Mouse (Mus musculus): Measurements from ENCODE around the gene Runx1.

- TF ChIP-seq ZKSCAN1 (IDR thresholded peaks at IDR 0.05; ENCODE audit: borderline replicate concordance, low read depth, low read length) (no peak), TBP (conservative IDR thresholded peaks at IDR 0.05; ENCODE audit: low read depth, low read length) (no peak), CHD1 (IDR thresholded peaks at IDR 0.05; ENCODE audit: low read depth, low read length) (no peak), UBTF (IDR thresholded peaks at IDR 0.05; ENCODE audit: low read depth, low read length) (no peak), KAT2A (IDR thresholded peaks at IDR 0.05; ENCODE audit: insufficient replicate concordance, low read length) (no peak), POLR2AphosphoS2 (IDR thresholded peaks at IDR 0.05; ENCODE audit: low read depth, low read length) (no peak), MAX (IDR thresholded peaks at IDR 0.05; ENCODE audit: low read length) (no peak), E2F4 (IDR thresholded peaks at IDR 0.05; ENCODE audit: insufficient replicate concordance, low read depth, low read length) (no peak)
Measured at GRCm38 (mm10) chr16:92705564-92706458, 120.1 kb downstream of the Runx1 start.
